Mouse (Mus musculus) stomach, postnatal 0 days (tissue): Measurements from ENCODE around the gene Smarcad1.

Experiments used
- CTCF ChIP-seq: IDR thresholded peaks from 2 replicates; pipeline ENCODE4 v1.5.1; 2016; ENCODE audit warnings: antibody characterized with exemption, low read depth, mild to moderate bottlenecking, moderate library complexity
- EP300 ChIP-seq: optimal IDR thresholded peaks from 2 replicates; pipeline ENCODE3; 2016; ENCODE audit warnings: antibody characterized with exemption

- no peak for TF ChIP-seq CTCF
- no peak for TF ChIP-seq EP300
Measured at GRCm38 (mm10) chr6:65075201-65075600, 32.8 kb downstream of the Smarcad1 start.
